Mouse (Mus musculus): Measurements from ENCODE around the gene Pcnx2.
A peak's percentile ranks its signal among the peaks of the same experiment; 100 is the strongest.

The Pcnx2 gene

DNA sequence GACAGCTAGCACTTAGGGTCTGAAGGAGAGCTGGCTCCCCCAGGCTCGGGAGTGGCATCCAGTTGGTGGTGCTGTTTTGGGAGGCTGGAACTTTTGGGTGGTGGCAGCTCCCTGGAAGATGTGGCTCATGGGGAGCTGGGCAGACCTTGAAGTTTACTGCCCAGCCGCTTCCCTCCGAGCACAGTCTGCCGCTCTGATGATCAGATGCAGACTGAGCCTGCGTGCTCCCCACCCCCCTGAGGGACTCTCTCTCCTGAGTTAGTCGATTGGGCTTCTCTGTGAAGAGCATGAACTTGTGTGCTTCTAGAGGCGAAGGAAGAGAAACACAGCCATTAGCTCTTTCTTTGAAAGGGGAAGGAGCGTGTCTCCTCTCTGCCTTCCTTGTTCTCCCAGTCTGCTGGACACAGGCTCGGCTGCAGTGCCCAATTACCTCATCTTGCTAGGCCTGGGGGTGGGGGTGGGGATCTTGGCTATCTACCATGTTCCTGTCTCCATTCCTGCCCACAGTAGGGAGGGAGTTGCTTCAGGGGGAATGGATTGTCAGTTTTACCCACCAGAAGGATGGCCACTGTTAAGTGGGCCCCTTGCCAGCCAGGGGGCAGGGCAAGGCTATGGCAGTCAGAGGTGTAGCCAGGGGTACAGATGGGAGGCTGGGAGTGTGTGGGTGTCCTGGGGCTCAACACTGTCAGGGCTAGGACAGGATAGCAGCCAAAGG, 141.6 kb downstream of the Pcnx2 start:
- DNase-seq (ENCODE audit: low spot score): no peak

DNA sequence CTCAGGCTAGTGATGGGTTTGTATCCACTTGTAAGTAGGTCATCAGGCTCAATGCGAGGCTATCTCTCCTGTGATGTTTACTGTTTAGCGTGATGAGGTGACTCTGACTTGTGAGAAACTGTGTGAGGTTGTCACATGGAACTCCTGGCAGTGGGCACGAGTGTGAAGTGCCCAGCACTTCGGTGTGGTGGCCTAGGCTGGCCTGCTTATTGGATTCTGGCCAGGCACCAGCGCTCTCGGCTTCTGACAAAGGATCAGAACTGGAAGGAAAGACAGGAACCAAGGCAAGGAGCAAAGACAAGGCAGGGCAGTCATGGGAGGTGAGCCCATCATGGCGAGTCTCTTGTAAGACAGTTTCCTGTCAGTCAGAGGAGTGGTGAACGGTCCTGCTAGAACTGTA, 142.2 kb downstream of the Pcnx2 start:
- DNase-seq (ENCODE audit: low spot score): no peak

GRCm38 (mm10) chr8:125750846-125751245, 147.3 kb downstream of the Pcnx2 start:
- DNase-seq (ENCODE audit: low spot score): no peak

DNA sequence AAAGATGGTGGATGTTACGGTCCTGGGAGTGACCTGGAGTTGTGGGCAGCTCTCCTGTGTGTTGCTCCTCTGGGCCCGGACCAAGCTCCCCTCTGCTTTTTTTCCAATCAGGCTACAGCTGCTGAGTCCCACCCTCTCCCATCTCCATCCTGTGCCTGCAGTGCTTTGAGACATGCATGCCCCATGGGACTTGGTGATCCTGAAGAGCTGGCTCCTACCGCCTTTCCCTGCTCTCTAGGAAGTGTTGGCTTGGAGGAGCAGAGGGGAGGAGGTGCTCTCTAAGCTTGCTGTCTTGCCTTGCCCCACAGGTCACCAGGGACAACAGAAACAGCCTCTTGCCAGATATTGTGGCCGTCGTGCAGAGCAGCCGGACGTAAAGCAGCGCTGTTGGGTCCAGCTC, 150.7 kb downstream of the Pcnx2 start:
- DNase-seq (ENCODE audit: low spot score): no peak

DNA sequence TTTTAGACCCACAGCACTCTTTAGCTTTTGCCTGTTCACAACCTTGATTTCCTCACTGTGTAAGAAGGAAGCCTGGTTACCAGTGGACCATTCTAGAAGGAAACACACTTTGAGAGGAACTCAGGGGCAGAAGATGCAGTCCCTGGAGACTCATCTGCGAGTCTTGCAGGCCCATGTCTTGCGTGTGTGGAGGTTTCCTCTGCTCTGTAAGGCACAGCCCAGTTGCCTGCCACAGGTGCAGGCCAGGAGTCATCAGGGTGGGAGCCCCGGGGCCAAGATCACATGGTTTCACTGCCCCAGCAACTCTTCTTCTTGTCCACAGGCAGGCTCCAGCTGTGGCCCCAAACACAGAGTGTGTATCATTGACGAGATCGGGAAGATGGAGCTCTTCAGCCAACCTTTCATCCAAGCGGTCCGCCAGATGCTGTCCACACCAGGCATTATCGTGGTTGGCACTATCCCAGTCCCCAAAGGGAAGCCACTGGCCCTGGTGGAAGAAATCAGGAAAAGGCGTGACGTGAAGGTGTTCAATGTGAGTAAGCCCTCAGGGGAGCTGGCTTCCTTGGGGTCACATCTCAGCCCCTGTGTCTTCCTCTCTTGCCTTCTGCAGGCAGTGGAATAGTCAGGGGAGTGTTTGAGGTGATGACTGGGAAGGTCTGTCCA, 153.1 kb downstream of the Pcnx2 start:
- no peak for DNase-seq (ENCODE audit: low spot score)

GRCm38 (mm10) chr8:125742406-125742805, 155.7 kb downstream of the Pcnx2 start:
- no peak for DNase-seq (ENCODE audit: low spot score)

DNA sequence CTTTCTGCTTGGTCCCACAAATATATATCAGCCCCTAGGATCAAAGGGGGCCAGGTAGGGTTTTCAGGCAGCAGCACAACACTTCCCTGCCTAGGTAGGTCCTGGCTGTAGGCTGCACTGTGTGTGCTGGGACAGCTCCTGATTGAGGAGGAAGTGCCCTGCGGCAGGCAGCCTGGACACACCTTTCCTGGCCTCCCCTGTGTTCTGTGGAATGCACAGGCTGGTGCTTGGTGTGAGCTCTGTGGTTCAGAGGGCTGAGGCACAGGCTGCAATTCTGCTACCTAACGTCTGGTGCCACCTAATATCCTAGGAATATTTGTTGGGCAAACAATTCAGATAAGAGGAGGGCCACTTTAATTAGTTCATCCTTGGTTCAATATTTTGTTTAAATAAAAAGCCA, 156.3 kb downstream of the Pcnx2 start:
- no peak for DNase-seq (ENCODE audit: low spot score)

- DNase-seq (ENCODE audit: low spot score): no peak
Measured at GRCm38 (mm10) chr8:125741377-125741776, 156.7 kb downstream of the Pcnx2 start.

DNA sequence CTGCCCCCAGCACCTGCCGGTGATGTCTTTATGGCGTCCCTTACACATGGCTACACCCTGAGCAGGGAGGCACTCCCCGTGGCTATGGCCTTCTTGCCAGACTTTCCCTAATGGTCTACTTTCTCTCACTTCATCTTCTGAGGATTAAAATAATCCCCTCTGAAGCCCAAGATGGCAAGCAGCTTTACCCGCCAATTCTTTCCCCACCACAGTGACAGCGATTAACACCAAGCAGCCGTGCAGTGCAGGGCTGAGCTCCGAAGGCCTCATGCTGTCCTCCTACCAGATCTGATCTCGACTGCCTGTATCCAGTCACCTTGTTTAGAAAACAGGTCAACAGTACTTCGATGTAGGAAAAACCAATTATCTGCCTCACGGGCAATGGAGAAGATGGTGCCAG, 157.5 kb downstream of the Pcnx2 start:
- DNase-seq (ENCODE audit: low spot score): no peak

DNA sequence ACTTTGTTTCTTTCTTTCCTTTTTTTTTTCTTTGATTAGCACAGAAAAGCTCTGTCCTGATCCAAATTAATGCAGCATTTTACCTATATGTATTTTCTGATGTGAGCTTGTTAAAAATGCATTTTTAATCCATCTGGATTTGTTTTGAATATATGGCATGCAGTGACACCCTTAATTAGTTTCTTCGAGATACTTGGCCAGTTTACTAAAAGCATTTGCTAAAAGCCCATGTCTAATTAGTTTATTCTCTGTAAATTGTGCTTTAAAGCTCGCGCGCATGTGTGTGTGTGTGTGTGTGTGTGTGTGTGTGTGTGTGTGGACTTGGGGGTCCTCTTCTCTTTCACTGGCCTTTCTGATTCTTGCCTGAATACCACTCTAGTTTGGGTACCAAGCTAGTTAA, 159.2 kb downstream of the Pcnx2 start:
- no peak for DNase-seq (ENCODE audit: low spot score)

DNA sequence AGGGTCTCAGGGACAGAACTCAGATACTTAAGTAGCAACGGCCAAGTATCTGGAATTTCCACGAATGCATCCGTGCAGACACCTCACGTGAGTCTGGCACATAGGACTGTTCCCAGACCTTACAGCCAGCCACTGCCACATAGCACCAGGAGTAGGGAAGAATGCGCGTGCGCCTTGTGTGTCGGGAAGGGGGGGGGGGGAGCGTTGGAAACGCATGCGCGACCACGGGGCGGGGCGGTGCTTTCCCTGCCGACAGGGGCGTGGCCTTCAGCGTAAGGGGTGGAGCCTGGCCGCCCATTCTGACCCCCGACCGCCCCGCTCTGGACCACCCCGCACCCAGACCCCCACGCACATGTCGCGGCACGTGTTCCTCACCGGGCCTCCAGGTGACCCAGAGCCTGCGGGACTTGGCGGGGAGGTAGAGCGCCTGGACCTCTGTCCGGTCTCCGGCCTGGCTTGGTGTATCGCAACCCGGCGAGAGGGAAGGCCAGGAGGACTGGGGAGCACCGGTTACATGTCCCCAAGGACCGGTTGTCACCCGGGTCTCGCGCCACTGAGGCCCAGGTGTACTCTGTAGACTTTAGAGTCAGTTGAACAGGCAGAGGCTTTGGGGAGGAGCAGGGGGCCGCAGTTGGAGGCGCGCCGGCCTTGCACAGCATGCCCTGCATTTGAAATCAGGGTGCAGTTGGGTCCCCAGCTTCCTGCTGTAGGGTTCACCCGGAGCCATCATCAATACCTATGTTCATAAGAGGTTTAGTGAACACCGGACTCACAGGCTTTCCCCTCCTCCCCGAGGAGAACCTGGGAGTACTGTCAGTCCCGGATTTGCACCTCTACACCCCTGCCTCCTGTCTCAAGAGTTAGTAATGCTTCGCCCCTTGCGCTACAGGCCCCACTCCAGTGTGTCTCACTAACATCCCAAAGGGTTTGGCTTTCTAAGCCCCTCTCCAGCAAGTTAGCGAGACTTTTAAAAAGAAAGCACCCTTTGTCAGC, 163.9 kb downstream of the Pcnx2 start:
- DNase-seq (ENCODE audit: low spot score): peak; percentile 92

DNA sequence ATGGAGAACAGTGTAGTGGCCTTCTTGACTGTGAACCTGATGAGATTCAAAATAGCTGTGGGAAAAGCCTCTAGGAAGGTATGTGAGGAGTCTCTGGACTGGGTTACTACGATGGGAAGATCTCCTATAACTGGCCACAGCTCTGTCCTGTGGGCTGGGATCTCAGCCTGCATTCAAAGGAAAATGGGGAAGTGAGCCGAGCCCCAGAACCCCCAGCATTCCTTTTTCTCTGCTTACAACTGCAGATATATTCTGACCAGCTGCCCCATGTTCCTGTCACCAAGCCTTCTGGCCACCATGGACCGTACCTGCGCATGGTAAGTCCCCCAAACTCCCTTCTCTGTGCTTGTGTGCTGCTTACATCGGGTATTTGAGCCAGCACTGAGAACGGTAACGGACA, 168.4 kb downstream of the Pcnx2 start, which contains the start of gene Ntpcr:
Gene Ntpcr, plus strand, starts transcription at position 218 of the 400 bp plus-strand sequence.
- no peak for DNase-seq (ENCODE audit: low spot score)

DNA sequence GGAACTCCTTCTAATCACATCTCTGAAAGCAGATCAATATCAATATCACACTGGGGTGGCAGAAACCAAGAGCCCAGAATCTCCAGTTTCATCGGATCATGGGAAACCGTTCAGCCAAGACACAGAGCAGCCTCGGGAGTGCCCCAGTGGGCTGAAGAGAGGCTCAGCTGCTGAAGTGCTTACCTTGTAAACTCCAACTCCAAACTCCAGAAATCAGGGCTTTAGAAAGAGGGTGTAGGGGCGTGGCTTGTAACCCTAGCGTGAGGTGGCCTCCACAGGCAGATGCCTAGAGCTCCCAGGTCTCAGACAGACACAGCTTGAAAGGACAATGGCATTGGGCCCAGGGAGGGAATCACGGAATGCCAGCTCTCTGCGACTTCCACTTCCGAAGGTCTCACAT, 170.3 kb downstream of the Pcnx2 start:
- DNase-seq (ENCODE audit: low spot score): no peak

- DNase-seq (ENCODE audit: low spot score): no peak
Measured at GRCm38 (mm10) chr8:125726986-125727385, 171.1 kb downstream of the Pcnx2 start.

GRCm38 (mm10) chr8:125726143-125726542, 172.0 kb downstream of the Pcnx2 start:
- DNase-seq (ENCODE audit: low spot score): no peak

GRCm38 (mm10) chr8:125725037-125725820, 172.9 kb downstream of the Pcnx2 start:
- DNase-seq (ENCODE audit: low spot score): no peak

DNA sequence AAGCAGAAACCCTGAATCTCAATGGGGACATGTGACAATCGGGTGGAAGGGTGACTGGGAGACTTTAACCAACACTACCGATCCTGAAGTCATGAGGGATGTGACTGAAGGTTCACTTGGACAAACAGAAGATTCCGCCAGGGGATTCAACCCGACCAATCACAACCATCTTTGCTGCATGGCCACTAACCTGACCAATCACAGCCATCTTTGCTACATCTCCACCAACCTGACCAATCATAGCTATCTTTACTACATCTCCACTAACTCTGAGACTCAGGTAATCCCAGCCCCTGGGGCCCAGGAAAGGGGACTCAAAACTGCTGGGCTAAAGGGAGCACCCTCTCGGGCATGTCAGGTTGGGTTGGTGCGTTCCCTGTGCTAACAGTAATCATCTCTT, 174.7 kb downstream of the Pcnx2 start:
- no peak for DNase-seq (ENCODE audit: low spot score)

DNA sequence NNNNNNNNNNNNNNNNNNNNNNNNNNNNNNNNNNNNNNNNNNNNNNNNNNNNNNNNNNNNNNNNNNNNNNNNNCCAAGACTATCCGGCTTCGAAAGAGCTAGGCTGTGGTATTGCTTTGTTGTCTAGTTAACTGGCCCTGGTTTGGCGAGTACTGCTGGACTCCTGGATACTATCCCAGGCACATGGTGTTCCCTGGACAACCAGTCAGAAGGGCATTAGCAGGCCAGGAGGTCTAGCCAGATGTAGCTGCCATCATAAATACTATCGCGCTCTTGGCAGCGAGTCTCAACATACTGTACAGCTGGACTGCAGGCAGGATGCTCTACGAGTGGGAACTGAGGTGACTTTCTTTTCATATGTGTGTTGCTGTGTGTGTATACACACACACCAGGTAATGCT, 175.4 kb downstream of the Pcnx2 start:
- no peak for DNase-seq (ENCODE audit: low spot score)

- DNase-seq (ENCODE audit: low spot score): no peak
Measured at GRCm38 (mm10) chr8:125718914-125719313, 179.2 kb downstream of the Pcnx2 start.

DNA sequence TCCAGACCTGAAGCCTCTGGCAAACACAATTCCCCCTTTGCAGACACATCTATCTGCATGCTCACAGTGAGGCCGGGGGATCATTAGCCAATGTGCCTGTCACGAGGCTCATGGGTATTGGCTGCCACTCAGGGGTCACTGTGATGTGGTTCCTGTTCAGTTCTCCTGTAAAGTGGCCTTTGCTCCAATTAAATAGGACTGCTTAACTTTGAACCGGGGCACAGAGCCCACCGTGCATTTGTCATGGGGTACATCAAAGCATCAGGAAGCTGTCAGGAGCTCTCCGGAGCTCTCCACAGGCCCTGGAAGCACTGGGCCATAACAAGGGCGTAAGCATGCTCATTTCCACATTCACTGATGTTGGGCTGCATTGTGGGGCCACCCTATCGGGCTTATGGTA, 181.5 kb downstream of the Pcnx2 start:
- no peak for DNase-seq (ENCODE audit: low spot score)

DNA sequence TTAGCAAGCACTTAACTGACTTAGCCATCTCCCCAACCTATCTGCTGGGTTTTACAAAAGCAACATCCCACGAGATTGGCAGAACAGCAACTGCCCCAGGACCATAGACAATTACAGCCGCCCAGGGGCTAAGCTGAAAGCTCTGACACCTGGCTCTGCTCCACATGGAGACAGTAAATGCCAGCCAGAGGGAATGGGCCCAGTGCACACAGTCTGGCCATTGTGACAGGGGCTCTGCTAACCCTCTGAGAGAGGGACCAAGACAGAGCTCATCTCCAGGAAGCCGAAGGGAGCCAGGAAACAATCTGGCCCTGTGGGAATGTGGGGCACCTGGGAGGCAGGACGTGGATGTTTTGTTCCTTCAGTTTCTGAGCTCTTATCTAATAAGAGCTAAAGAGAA, 181.9 kb downstream of the Pcnx2 start:
- DNase-seq (ENCODE audit: low spot score): no peak

- no peak for DNase-seq (ENCODE audit: low spot score)
Measured at GRCm38 (mm10) chr8:125711514-125711913, 186.6 kb downstream of the Pcnx2 start.
